Mouse (Mus musculus) brain, embryonic 14.5 days (tissue): ENCODE measurements around the gene 1700019D03Rik.

Experiments
- CTCF ChIP-seq: fragments of 200-500 bp; IDR thresholded peaks from 2 replicates; pipeline ENCODE4 v1.5.1; 2012; ENCODE audit warnings: inconsistent platforms, mild to moderate bottlenecking, moderate library complexity, borderline replicate concordance; ENCODE audit not compliant: insufficient read depth, insufficient read length; ENCODE audit errors: extremely low read depth
- POLR2A ChIP-seq: fragments of 200-500 bp; IDR thresholded peaks from 2 replicates; pipeline ENCODE4 v1.6.1; 2012; ENCODE audit warnings: mild to moderate bottlenecking, inconsistent platforms, borderline replicate concordance; ENCODE audit not compliant: poor library complexity, insufficient read depth, insufficient read length, severe bottlenecking; ENCODE audit errors: extremely low read depth

GRCm38 (mm10) chr1:52964581-52964980 lies 55.4 kb downstream of the 1700019D03Rik start:
- TF ChIP-seq POLR2A (no peak), CTCF (no peak)
